Mouse (Mus musculus) T-helper 2 cell (primary cell): Measurements from ENCODE around the gene Slc19a1.

Experiments
- in situ Hi-C: fragments of 300-600 bp; cut with MboI, MseI; formaldehyde crosslinking; loops from one replicate; pipeline ENCODE4 v1.15.1; 2025; ENCODE audit warnings: high pct_unique_total_duplicates

Gene Slc19a1

GRCm38 (mm10) chr10:77032591-77033322, 716 bp downstream of the Slc19a1 start:
- in situ Hi-C loops: no loop called here

DNA sequence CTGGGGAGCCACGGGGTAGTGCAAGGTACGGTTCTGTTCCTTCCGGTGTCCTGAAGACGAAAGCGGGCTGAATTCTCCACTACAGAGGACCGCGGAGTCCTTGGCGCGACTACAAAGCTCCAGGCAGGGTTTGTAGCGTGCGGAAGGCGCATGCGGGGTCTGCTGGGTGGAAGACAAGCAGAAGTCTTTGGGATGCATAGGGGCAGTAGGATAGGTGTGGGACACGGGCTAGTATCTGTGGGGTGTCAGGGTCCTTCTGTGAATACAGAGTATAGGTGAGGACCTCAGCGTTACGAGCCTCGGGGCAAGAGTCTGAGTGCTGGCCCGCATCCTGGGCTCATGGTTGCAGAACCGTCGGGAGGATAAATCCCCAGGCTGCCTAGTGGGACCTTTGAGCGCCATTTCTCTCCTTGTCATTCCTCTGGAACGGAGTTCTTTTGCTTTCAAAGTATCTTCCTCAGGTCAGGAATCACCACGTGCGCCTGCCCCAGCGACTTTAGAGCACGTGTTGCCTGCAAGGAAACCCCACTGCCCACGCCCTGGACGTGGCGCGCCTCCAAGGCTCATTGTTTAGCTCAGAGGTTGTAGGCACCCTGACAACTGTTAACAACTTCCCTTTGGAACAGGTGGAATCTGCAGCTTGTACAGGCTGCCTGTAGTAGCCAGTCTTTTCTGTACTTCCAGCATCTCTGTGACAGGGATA, 1.4 kb downstream of the Slc19a1 start:
- in situ Hi-C loops: no loop called here

GRCm38 (mm10) chr10:77035487-77035886, 3.4 kb downstream of the Slc19a1 start:
- in situ Hi-C loops: no loop called here

DNA sequence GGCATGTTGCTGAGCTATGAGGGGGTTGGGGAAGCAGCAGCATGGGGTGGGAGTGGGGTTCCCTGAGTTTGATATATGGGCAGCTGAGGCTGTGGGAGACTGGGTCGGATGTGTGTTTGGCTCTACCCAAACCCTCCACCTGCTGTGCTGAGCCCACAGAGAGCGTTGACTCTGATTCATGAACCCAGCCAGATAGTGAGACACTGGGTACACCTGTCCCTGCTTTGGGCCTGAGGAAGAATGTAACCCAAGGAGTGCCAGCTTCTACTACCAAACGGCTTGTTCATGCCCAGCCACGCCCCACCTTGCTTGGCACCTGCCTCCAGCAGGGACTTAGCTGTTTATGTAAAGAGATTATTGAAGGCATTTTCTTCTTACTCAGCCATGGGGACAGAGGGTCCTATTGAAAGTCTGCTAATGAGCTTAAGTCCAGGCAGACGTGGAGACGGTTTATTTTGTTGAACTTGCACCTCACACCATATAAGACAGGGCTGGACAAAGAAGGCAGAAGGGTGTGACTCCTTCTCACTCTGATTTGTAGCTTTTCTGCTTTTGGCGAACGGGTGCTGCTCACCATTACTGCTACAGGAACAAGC, 6.6 kb downstream of the Slc19a1 start:
- in situ Hi-C loops: no loop called here

DNA sequence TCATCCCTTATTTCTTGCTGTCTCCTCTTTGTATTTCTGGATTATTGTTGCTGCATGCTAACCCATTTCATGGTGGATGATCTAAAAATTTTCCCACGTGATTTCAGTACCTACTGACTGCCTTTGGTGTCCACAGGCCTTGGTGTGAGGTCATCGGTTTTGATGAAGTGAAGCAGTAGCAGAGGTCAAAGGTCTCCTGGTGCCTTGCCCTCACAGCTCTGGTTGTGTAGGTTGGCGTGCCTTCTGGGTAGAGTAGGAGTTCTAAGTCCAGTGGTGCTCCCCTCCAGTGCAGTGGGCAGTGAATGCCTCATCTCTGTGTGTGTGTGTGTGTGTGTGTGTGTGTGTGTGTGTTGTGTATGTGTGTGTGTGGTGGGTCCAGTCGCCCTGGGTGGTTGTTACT, 16.2 kb downstream of the Slc19a1 start:
- in situ Hi-C loops: no loop called here

- in situ Hi-C loops: no loop called here
Measured at GRCm38 (mm10) chr10:77048606-77049005, 16.6 kb downstream of the Slc19a1 start.

DNA sequence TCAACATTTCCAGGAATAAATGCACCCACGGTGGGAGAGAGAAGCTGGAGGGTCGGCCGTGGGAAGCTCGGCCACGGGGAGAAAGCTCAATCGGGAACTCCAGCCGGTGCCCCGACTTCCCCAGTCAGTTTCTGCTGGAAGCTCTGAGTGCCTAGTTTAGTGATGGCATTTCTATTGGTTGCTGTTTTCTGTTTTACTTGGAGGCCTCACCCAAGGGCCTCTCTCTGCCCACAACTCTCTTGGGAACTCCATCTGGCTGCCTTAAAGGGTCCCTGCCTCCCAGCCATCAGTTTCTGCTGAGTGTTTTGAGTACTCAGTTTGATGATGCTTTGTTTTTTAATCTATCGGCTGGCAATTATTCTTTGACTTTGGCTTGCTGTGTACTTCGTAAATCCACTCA, 24.7 kb downstream of the Slc19a1 start:
- in situ Hi-C loops: no loop called here

DNA sequence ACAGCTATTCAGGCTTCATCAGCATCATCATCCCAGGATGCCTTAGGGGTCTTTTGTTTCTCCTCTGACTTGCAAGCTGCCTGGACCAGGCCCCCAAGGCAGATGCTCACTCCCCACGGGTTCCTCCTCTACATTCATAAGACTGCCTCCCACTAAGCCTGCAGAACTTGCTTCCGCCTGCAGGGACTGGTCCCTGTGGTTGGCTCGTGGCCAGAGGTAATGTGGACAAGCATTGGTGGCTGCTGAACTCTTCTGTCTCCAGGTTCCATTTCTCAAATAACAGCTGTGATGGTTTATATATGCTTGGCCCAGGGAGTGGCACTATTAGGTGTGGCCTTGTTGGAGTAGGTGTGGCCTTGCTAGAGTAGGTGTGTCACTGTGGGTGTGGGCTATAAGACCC, 29.4 kb downstream of the Slc19a1 start:
- in situ Hi-C loops: no loop called here

GRCm38 (mm10) chr10:77062393-77063010, 30.5 kb downstream of the Slc19a1 start:
- in situ Hi-C loops: no loop called here

GRCm38 (mm10) chr10:77064239-77064638, 32.2 kb downstream of the Slc19a1 start:
- in situ Hi-C loops: no loop called here

- in situ Hi-C loops: no loop called here
Measured at GRCm38 (mm10) chr10:77064659-77065058, 32.6 kb downstream of the Slc19a1 start.

DNA sequence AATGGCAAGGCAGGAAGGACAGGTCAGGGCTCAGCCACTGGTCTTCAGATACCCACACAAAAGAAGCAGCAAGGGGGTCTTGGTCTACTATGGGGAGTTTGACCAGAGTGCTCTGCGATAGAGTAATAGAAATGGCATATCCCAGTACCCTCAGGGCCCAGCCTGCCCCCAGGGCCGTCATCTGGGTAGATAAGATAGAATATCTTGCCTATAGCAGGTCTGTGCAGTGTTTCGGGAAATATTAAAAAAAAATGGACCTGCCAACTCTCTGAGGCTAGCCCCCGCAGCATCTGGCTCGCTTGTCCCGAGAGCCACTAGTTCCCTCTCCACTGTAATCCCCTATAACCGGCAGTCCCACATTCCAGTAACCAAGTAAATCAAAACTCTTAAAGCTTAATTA, 36.4 kb downstream of the Slc19a1 start:
- in situ Hi-C loops: no loop called here

DNA sequence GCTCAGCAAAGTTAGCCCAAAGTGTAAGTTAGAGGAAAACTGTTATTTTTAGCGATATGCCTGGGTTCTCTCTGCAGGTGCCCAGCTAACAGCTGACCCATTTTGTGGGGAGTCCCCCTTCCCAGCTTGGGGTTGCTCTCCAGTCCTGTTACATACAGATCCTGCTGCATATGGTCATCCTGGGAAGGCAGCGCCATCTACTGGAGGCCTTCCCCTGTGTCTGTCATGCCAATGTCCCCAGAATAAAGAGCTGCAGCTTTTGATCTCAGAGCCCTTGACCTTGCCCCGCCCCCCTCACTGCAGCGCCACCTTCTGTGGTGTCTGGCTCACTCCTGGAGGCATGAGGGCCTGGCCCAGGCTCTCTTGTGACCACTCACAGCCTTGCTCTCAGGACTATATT, 38.0 kb downstream of the Slc19a1 start:
- in situ Hi-C loops: loop anchor here (5.0 kb wide), 1 partner anchor 233 kb away; no protein-coding TSS in a partner anchor

- in situ Hi-C loops: loop anchor here (5.0 kb wide), 1 partner anchor 237 kb away; no protein-coding TSS in a partner anchor
Measured at GRCm38 (mm10) chr10:77074276-77074974, 42.4 kb downstream of the Slc19a1 start.

DNA sequence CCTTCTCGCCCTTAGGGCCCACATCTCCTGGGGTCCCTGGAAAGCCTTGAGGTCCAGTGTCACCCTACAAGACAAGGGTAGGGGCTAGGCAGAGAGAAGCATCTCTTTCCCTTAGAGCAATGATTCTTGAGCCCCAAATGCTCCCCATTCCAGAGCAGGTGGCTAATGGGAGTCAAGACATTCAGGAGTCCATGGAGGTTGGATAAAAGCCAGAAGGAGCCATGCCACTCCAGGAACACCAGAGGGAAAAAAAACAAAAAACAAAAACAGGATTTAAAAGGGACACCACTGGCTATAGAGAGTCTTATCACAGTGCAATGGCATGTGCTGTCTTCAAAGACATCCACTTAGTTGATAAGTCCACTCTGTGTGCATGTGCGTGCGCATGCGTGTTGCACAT, 46.4 kb downstream of the Slc19a1 start:
- in situ Hi-C loops: no loop called here

- in situ Hi-C loops: no loop called here
Measured at GRCm38 (mm10) chr10:77078961-77079360, 46.9 kb downstream of the Slc19a1 start.

- in situ Hi-C loops: loop anchor here (5.0 kb wide), 1 partner anchor 50 kb away; no protein-coding TSS in a partner anchor
Measured at GRCm38 (mm10) chr10:77082453-77082852, 50.4 kb downstream of the Slc19a1 start.

DNA sequence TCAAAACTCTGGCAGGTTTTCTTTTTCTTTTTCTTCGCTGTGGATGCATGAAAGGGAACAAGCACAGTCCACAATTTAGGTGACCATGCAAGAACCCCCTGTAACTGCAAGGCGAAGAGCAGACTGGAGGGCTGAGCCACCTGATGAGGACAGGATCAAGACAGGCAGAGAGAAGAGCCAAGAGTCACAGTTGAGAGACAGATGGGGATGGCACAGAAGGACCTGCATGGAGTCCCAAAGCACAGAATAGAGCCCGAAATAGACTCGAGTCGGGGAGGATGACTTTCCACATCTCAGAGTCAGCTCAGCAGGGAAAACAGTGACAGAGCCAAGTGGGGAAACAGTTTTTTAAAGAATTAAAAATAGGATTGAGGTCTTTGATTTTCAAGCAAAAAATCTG, 50.9 kb downstream of the Slc19a1 start:
- in situ Hi-C loops: loop anchor here (5.0 kb wide), 1 partner anchor 49 kb away; no protein-coding TSS in a partner anchor

GRCm38 (mm10) chr10:77084568-77084967, 52.5 kb downstream of the Slc19a1 start:
- in situ Hi-C loops: loop anchor here (5.0 kb wide), 1 partner anchor 48 kb away; no protein-coding TSS in a partner anchor

GRCm38 (mm10) chr10:77089336-77089735, 57.3 kb downstream of the Slc19a1 start:
- in situ Hi-C loops: no loop called here

DNA sequence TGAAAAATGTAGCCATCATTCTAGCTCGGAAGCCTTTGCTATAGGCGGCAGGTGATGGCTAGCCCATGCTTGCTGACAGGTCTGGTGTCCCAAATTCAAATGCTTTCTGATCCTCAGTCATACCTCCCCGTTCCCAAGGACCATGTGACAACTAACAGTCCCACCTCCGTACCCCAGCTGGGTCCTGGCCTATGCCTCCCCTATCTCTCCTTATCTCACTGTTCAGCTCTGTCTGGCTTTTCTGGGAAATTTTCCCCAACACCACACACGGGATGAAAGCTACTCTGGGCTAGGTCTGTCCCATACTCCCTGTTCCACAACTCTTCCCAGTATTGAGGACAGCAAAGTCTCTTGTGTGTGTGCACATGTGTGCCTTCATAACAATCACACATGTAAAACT, 58.0 kb downstream of the Slc19a1 start:
- in situ Hi-C loops: no loop called here
